Mouse (Mus musculus) erythroblast, adult 5-6 weeks (primary cell): Measurements from ENCODE around the gene Cdc42se1. TPM values are rescaled to one million over a fixed set of nuclear protein-coding genes. Genes with fewer than 3 reads are reported as not detected.

Source experiments
- ATAC-seq: replicated peaks from 2 replicates; pipeline ENCODE4 v1.8.0; 2016; ENCODE audit warnings: moderate number of reproducible peaks, mild to moderate bottlenecking, moderate TSS enrichment, inconsistent platforms; ENCODE audit not compliant: poor library complexity, low FRiP score, severe bottlenecking
- total RNA-seq, 2 experiments: library from RNA; stranded (forward) in 1 of 2; stranded (reverse) in 1 of 2; fragments of 150-400 nt in 1 of 2; fragments of 200-764, 138-1000 nt in 1 of 2; gene quantifications; 2 replicates each; pipeline versions ENCODE4 v1.2.3 to v1.2.4; 2015 to 2017; ENCODE audit warnings: low replicate concordance in 2 of 2

Gene Cdc42se1
- total RNA-seq, 2 experiments from 2014 or later, result 21.5 to 53.4 TPM

GRCm38 (mm10) chr3:95246465-95247231, 18.1 kb downstream of the Cdc42se1 start:
- peak; percentile 82 for ATAC-seq

- ATAC-seq, result no peak
Measured at GRCm38 (mm10) chr3:95247660-95248336, 19.3 kb downstream of the Cdc42se1 start.

- no peak for ATAC-seq
Measured at GRCm38 (mm10) chr3:95250361-95250760, 21.8 kb downstream of the Cdc42se1 start.

- no peak for ATAC-seq
Measured at GRCm38 (mm10) chr3:95250783-95251424, 22.4 kb downstream of the Cdc42se1 start, which contains the start of gene Bnipl. Gene Bnipl (minus strand): TSS chr3:95251193.

GRCm38 (mm10) chr3:95256931-95257330, 28.4 kb downstream of the Cdc42se1 start:
- no peak for ATAC-seq

- ATAC-seq, result no peak
Measured at GRCm38 (mm10) chr3:95261975-95262374, 33.4 kb downstream of the Cdc42se1 start.

- ATAC-seq, result peak; percentile 84
Measured at GRCm38 (mm10) chr3:95263089-95263739, 34.7 kb downstream of the Cdc42se1 start.

- ATAC-seq, result no peak
Measured at GRCm38 (mm10) chr3:95264724-95265123, 36.2 kb downstream of the Cdc42se1 start.

GRCm38 (mm10) chr3:95266052-95266451, 37.5 kb downstream of the Cdc42se1 start:
- no peak for ATAC-seq

- ATAC-seq, result no peak
Measured at GRCm38 (mm10) chr3:95267855-95268254, 39.3 kb downstream of the Cdc42se1 start.

GRCm38 (mm10) chr3:95269789-95270188, 41.3 kb downstream of the Cdc42se1 start:
- ATAC-seq, result no peak

- no peak for ATAC-seq
Measured at GRCm38 (mm10) chr3:95270766-95271364, 42.3 kb downstream of the Cdc42se1 start.

- no peak for ATAC-seq
Measured at GRCm38 (mm10) chr3:95273471-95273870, 44.9 kb downstream of the Cdc42se1 start.

- ATAC-seq, result no peak
Measured at GRCm38 (mm10) chr3:95274453-95274852, 45.9 kb downstream of the Cdc42se1 start.

GRCm38 (mm10) chr3:95275161-95275560, 46.6 kb downstream of the Cdc42se1 start:
- no peak for ATAC-seq

- no peak for ATAC-seq
Measured at GRCm38 (mm10) chr3:95276428-95276934, 47.9 kb downstream of the Cdc42se1 start.

- ATAC-seq, result no peak
Measured at GRCm38 (mm10) chr3:95277149-95277551, 48.6 kb downstream of the Cdc42se1 start.

GRCm38 (mm10) chr3:95280747-95281146, 52.2 kb downstream of the Cdc42se1 start:
- no peak for ATAC-seq
